Mouse (Mus musculus) limb, embryonic 11.5 days (tissue): ENCODE measurements around the gene Paqr4. TPM values are rescaled to one million over a fixed set of nuclear protein-coding genes. Genes with fewer than 3 reads are reported as not detected.

Experiments
- ATAC-seq: fragments of 200-750 bp; cut with Nextera tagmentation; 2 replicates; pipeline ENCODE4 v1.8.0; 2017; ENCODE audit warnings: low read depth; ENCODE audit not compliant: insufficient number of reproducible peaks, low FRiP score, low TSS enrichment
- DNase-seq: peaks from one replicate; pipeline ENCODE4 v3.0.0-alpha.2; 2015; ENCODE audit warnings: low spot score
- H3K27ac ChIP-seq: fragments of 300-500 bp; sonication (generic); replicated peaks from 2 replicates; pipeline ENCODE4 v1.5.1; 2014; ENCODE audit warnings: low read depth, mild to moderate bottlenecking, low read length
- H3K27me3 ChIP-seq: fragments of 300-500 bp; sonication (generic); 2 replicates; pipeline ENCODE4 v1.6.1; 2014; ENCODE audit warnings: mild to moderate bottlenecking, low read length, mixed read lengths; ENCODE audit not compliant: control insufficient read depth, insufficient read depth
- H3K36me3 ChIP-seq: fragments of 300-500 bp; sonication (generic); 2 replicates; pipeline ENCODE4 v1.6.1; 2014; ENCODE audit warnings: mild to moderate bottlenecking, low read length, moderate library complexity, mixed read lengths; ENCODE audit not compliant: control insufficient read depth, insufficient read depth
- H3K4me1 ChIP-seq: fragments of 300-500 bp; sonication (generic); 2 replicates; pipeline ENCODE4 v1.6.1; 2014; ENCODE audit warnings: low read length, mixed read lengths; ENCODE audit not compliant: control insufficient read depth, insufficient read depth
- H3K4me2 ChIP-seq: fragments of 300-500 bp; sonication (generic); 2 replicates; pipeline ENCODE4 v1.6.1; 2014; ENCODE audit warnings: low read depth, mild to moderate bottlenecking, moderate library complexity; ENCODE audit not compliant: severe bottlenecking
- H3K4me3 ChIP-seq: fragments of 300-500 bp; sonication (generic); 2 replicates; pipeline ENCODE4 v1.5.1; 2014; ENCODE audit warnings: low read depth, low read length
- H3K9ac ChIP-seq: fragments of 300-500 bp; sonication (generic); 2 replicates; pipeline ENCODE4 v1.6.1; 2014; ENCODE audit warnings: mild to moderate bottlenecking, low read length
- H3K9me3 ChIP-seq: fragments of 300-500 bp; sonication (generic); 2 replicates; pipeline ENCODE4 v1.6.1; 2016; ENCODE audit warnings: low read length; ENCODE audit not compliant: control insufficient read depth
- WGBS: fragments of 180-500 bp; shearing (Covaris S2); extraction: QIAGEN DNeasy Blood & Tissue Kit; methylation state at CpG from one replicate; pipeline ENCODE4 v1.1.7; 2014; 5-methylcytosine and 5-hydroxymethylcytosine counted together
- polyA plus RNA-seq: library from polyadenylated mRNA; unstranded; fragments of >200 nt; fragmentation: Nextera tagmentation; extraction: Ambion mirVana; gene quantifications from 2 replicates; pipeline ENCODE4 v1.2.1, GENCODE M21; 2014

Paqr4 gene
- polyA plus RNA-seq, 1 experiment from 2014 or later, result 7.7 TPM

- no peak for ATAC-seq
- 49% methylated on average over 38 of the region's 38 CpGs for WGBS
- peaks cover 22% of the 10 kb centered on the region for H3K4me1 ChIP-seq
Measured at GRCm38 (mm10) chr17:23741359-23742209, 917 bp upstream of the Paqr4 start.

GRCm38 (mm10) chr17:23740136-23740584 is 507 bp downstream of the Paqr4 start:
- Histone ChIP-seq H3K9me3 (peaks cover 4% of the 10 kb centered on the region; the same call in 1 of the 2 replicates), H3K27me3 (peaks cover 78% of the 10 kb centered on the region), H3K9ac (peak overlapping the region; percentile 58), H3K4me3 (peak overlapping the region; percentile 64), H3K4me1 (peaks cover 12% of the 10 kb centered on the region), H3K4me2 (peak overlapping the region; percentile 98), H3K36me3 (0 out of 2 replicates have a peak, but pooled peaks cover 3% of the 10 kb centered on the region), H3K27ac (no peak overlapping the region)
- ATAC-seq (peak; percentile 67; the same call in 1 of the 2 replicates), DNase-seq (peak; percentile 86)
- under 1% methylated on average over 46 of the region's 46 CpGs for WGBS

More at GRCm38 (mm10) chr17:23741359-23742209, 917 bp upstream of the Paqr4 start:
- DNase-seq, result no peak
- H3K27me3 ChIP-seq, result peaks cover 92% of the 10 kb centered on the region
- no peak overlapping the region for H3K27ac ChIP-seq
- H3K4me2 ChIP-seq, result peak overlapping the region; percentile 34; the same call in 1 of the 2 replicates
- H3K36me3 ChIP-seq, result no peaks in the 10 kb centered on the region
- H3K9me3 ChIP-seq, result peaks cover 4% of the 10 kb centered on the region; the same call in 1 of the 2 replicates
- no peak overlapping the region; the same call in 1 of the 2 replicates for H3K4me3 ChIP-seq
- no peak overlapping the region for H3K9ac ChIP-seq

- WGBS, result 1% methylated on average over 48 of the region's 48 CpGs
- Histone ChIP-seq H3K27me3 (peaks cover 71% of the 10 kb centered on the region), H3K4me1 (peaks cover 7% of the 10 kb centered on the region; the same call in 1 of the 2 replicates), H3K27ac (no peak overlapping the region), H3K4me3 (peak overlapping the region; percentile 64), H3K9me3 (peaks cover 4% of the 10 kb centered on the region; the same call in 1 of the 2 replicates), H3K9ac (peak overlapping the region; percentile 58), H3K4me2 (peak overlapping the region; percentile 98), H3K36me3 (0 out of 2 replicates have a peak, but pooled peaks cover 3% of the 10 kb centered on the region)
- ATAC-seq (peak; percentile 33; the same call in 1 of the 2 replicates), DNase-seq (peak; percentile 65)
Measured at GRCm38 (mm10) chr17:23739202-23740135, 1.2 kb downstream of the Paqr4 start.

- Histone ChIP-seq H3K9me3 (peaks cover 4% of the 10 kb centered on the region; the same call in 1 of the 2 replicates), H3K36me3 (0 out of 2 replicates have a peak, but pooled peaks cover 5% of the 10 kb centered on the region), H3K4me1 (peaks cover 7% of the 10 kb centered on the region; the same call in 1 of the 2 replicates), H3K27ac (no peak overlapping the region), H3K9ac (no peak overlapping the region), H3K27me3 (peaks cover 64% of the 10 kb centered on the region), H3K4me2 (peak overlapping the region; percentile 98; the same call in 1 of the 2 replicates), H3K4me3 (peak overlapping the region; percentile 64)
- ATAC-seq, result no peak
- DNase-seq, result no peak
- WGBS, result 41% methylated on average over 2 of the region's 2 CpGs
Measured at GRCm38 (mm10) chr17:23738836-23739201, 1.8 kb downstream of the Paqr4 start.

GRCm38 (mm10) chr17:23737493-23738445 is 2.9 kb downstream of the Paqr4 start:
- Histone ChIP-seq H3K36me3 (peaks cover 5% of the 10 kb centered on the region; the same call in 1 of the 2 replicates), H3K4me3 (no peak overlapping the region), H3K4me2 (no peak overlapping the region), H3K9me3 (peaks cover 4% of the 10 kb centered on the region; the same call in 1 of the 2 replicates), H3K9ac (no peak overlapping the region), H3K27ac (no peak overlapping the region), H3K4me1 (peaks cover 7% of the 10 kb centered on the region; the same call in 1 of the 2 replicates), H3K27me3 (peaks cover 54% of the 10 kb centered on the region)
- 59% methylated on average over 15 of the region's 15 CpGs for WGBS
- no peak for DNase-seq
- ATAC-seq, result no peak

GRCm38 (mm10) chr17:23734341-23734740 is 6.3 kb downstream of the Paqr4 start:
- H3K4me1 ChIP-seq, result no peaks in the 10 kb centered on the region; the same call in 1 of the 2 replicates
- no peak overlapping the region for H3K9ac ChIP-seq
- H3K4me2 ChIP-seq, result no peak overlapping the region
- peaks cover 5% of the 10 kb centered on the region; the same call in 1 of the 2 replicates for H3K36me3 ChIP-seq
- H3K4me3 ChIP-seq, result no peak overlapping the region
- ATAC-seq (no peak), DNase-seq (no peak)
- peaks cover 22% of the 10 kb centered on the region for H3K27me3 ChIP-seq
- 88% methylated on average over 1 of the region's 1 CpGs for WGBS
- H3K27ac ChIP-seq, result no peak overlapping the region
- H3K9me3 ChIP-seq, result no peaks in the 10 kb centered on the region; the same call in 1 of the 2 replicates

GRCm38 (mm10) chr17:23730441-23730840 is 10.2 kb downstream of the Paqr4 start:
- DNase-seq (no peak), ATAC-seq (no peak)
- Histone ChIP-seq H3K4me2 (no peak overlapping the region), H3K36me3 (peaks cover 4% of the 10 kb centered on the region; the same call in 1 of the 2 replicates), H3K4me3 (no peak overlapping the region), H3K4me1 (peaks cover 4% of the 10 kb centered on the region), H3K9me3 (no peaks in the 10 kb centered on the region), H3K9ac (no peak overlapping the region), H3K27me3 (no peaks in the 10 kb centered on the region), H3K27ac (no peak overlapping the region)
- WGBS, result 41% methylated on average over 1 of the region's 1 CpGs
